Mouse (Mus musculus) frontal cortex, adult 2 months (tissue): ENCODE measurements around the gene Trip13. TPM values are rescaled to one million over a fixed set of nuclear protein-coding genes. Genes with fewer than 3 reads are reported as not detected.

Experiments used
- DNase-seq, 2 experiments: peaks; one replicate each; pipeline ENCODE4 v3.0.0; 2022; ENCODE audit warnings: low spot score in 1 of 2; ENCODE audit errors: extremely low spot score in 1 of 2
- polyA plus RNA-seq: library from polyadenylated mRNA; depleted of rRNA; stranded (reverse); fragments of >200 nt; gene quantifications from 2 replicates; pipeline ENCODE4 v1.2.3, GENCODE M21; 2012; rRNA removed

Gene Trip13
- polyA plus RNA-seq, 1 experiment = 0.84 TPM

DNA sequence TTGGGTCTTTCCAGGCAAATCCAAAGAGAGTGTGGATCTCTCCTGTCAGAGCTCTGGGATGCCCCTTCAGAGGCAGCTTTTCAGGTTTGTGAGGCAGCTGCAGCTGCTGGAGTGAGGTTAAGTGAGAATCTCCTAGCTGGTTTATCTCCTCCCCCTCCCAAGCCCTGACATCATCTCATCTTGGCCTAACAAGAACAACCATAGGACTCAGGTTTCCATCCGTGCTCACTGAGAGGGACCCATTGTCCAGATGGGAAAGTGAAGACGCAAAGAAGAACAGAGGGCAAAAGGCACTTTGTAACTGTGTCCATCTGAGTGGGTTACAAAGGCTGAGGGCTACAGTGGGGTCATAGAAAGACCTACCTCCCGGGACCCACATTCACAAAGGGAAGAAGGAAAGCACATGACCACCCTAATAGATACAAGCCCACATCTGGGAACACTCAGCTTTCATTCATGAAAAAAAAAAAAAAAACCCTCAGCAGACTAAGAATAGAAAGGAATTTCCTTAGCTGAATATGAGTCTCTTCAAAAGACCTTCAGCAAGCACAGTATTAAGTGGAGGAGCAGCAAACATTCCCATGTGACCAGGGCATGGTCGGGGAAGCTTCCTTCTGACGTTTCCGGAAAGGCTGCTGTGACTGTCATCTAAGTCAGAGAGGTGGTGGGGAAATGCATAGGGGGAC, 44.9 kb downstream of the Trip13 start:
- DNase-seq = no peak

DNA sequence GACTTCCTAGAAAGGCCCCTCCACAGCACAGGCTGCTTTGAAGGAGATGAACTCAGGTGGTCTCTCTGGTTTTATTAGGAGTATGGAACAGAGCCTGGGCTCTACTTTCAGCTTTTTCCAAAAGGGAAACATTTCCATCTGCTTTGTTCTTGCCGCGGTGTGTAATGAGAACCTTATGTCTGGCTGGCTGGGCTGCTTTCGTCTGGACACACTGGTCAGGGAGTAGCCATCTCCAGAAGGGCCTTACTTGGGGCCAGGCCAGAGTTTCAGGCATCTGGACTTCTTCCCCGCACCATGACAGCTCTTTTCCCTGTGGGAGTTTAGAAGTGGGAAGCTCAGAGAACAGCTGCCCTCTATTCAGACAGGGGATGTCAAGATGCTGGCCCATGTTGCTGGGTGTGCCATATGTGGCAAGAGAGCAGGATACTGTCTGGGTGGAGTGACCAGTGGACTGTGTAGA, 50.1 kb downstream of the Trip13 start:
- DNase-seq = no peak

- no peak for DNase-seq
Observed at GRCm38 (mm10) chr13:73886601-73887000, 51.0 kb downstream of the Trip13 start.

DNA sequence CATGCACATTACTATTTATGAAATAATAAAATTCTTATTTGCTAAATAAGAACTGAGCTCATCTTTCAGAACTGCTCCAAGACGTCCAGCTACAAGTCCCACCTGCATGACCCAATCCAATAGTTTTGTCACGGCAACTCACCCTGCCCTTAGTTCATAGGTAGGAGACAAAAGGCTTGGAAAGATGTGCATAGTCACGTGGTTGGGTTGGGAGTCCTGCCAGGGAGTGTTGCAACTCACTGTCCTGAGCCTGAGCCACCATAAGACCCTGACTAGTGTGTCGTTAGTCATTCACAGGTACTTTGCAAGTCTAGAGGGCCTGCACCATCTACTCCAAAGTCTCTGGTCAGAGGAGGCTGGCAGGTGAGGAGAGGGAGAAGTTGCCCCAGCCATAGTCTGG, 51.5 kb downstream of the Trip13 start:
- DNase-seq = no peak

DNA sequence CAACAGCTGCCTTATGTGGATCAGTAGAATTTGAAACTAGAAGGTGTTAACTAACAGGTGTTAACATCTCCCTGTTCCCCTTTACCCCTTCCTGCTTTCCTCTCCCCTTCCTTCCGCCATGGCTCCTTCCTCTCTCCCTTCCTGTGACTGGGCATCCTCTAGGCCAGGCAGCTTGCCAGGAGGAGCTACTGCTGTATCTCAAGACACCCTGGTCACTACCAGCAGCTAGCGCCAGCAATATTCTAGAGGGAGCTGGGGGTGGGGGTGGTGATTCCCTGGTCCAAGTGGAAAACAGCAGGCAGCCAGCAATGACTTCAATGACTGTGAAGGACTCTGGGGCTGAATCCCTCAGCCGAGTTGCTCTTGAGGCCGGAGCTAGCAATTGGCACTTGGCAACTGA, 51.9 kb downstream of the Trip13 start:
- DNase-seq = no peak

- DNase-seq = no peak
Observed at GRCm38 (mm10) chr13:73881347-73881746, 56.2 kb downstream of the Trip13 start.

GRCm38 (mm10) chr13:73879824-73880223, 57.8 kb downstream of the Trip13 start:
- peak in 1 of 2 experiments; percentile 46 for DNase-seq

DNA sequence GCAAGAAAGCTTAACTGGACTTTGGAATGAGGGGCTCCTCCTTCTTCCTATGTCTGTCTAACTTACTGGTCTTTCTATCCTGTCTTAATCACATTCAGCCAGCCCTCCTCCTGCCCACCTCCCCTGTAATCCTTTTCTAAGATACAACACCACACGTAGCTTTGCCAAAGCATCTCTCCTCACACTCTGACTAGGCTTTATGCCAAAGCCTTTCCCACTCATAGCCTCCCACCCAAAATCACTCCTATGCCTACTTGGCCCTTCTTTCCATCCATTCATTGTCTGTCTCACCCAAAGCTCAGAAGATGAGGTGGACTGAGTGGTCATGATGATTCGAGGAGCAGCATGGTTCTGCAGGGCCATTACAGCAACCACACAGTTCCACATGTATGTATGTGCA, 65.4 kb downstream of the Trip13 start:
- DNase-seq = peak; percentile 25 to 66

Other genes starting within 250 kb of the Trip13 start
- 0.18 and 0.32 TPM in 2 replicates for gene Slc6a19, start 232.9 kb downstream of the Trip13 start, polyA plus RNA-seq
- gene Slc12a7, start 204.7 kb downstream of the Trip13 start, polyA plus RNA-seq = 6.4 and 6.7 TPM in 2 replicates
- 4.7 and 5.7 TPM in 2 replicates for gene Nkd2, start 90.2 kb downstream of the Trip13 start, polyA plus RNA-seq
- gene Brd9, start within 50 bp of the Trip13 start, polyA plus RNA-seq = 114 and 124 TPM in 2 replicates
- gene Zdhhc11, start 26.1 kb upstream of the Trip13 start, polyA plus RNA-seq = not detected in 2 replicates
- gene Tppp, start 71.6 kb upstream of the Trip13 start, polyA plus RNA-seq = 236 and 238 TPM in 2 replicates
- 1.6 and 1.9 TPM in 2 replicates for gene Cep72, start 124.5 kb upstream of the Trip13 start, polyA plus RNA-seq
- 0.61 and 0.84 TPM in 2 replicates for gene Slc9a3, start 183.7 kb upstream of the Trip13 start, polyA plus RNA-seq